Mouse (Mus musculus) lung, postnatal 10 days (tissue): ENCODE measurements at regions not wholly inside any gene's neighbourhood (a gene's known extent, or its start where the extent isn't known, plus 50 kb on each side); places are given as distances from the start of the nearest gene placed in this dataset.
A peak's percentile ranks its signal among the peaks of the same experiment; 100 is the strongest.

Experiments used
- DNase-seq: peaks from one replicate; pipeline ENCODE4 v3.0.0; 2021

DNA sequence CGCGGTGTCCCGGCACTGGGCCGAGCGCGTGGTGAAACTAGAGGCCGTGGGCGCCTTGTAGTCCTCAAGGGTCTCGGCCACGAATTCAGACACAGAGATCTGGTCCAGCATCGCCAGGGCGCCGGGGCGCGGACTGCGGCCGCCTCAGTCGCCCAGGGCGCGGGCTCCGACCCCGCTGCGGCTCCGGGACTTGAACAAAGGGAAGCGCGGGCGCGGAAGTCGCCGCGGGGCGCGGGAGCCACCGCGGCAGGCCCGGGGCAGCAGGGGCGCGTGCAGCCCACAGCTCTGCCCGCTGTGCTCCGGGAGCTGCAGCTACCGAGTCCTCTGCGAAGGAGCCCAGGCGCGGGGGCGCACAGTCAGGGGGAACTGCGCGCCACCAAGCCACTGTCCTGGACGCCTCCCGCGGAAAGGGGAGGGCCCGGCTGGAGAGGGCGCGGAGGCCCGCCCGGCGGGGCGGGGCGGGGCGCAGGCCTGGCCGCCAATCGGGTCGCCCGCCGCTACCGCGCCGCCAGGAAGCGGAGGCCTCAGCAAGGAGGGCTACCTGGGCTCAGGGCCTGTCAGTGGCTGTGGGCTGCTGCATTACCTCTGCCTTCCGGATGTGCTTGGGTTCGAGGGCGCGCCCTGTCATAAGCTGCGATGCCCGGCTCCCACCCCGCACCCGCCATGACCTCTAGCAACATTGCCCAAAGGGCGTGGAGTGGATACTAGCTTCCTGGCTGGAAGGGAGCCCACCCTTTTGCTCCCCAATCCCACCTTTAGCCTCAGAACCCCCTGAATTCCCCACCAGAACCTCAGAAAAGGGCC, 155.2 kb upstream of the 9030624G23Rik start:
- DNase-seq: peak; percentile 21
